ENCODE assay signal across 8 mouse cellular contexts in genomic region chr1:39535515-39536311, GRCm38 (mm10). TPM values are rescaled to one million over a fixed set of nuclear protein-coding genes. Genes with fewer than 3 reads are reported as not detected.
DNase-seq lines count a peak whose midpoint lies in the region; ATAC-seq lines count a peak whose summit lies in the region.

No protein-coding gene starts in this region.

- peaks cover 30% of the 10 kb centered on the region for H3K36me3 ChIP-seq in hindbrain, embryonic 12.5 days

- peak overlapping the region; percentile 97 for H3K9ac ChIP-seq in hindbrain, embryonic 12.5 days

- H3K27ac ChIP-seq in hindbrain, embryonic 12.5 days: peak overlapping the region; percentile 85

- H3K9me3 ChIP-seq in hindbrain, embryonic 12.5 days (replicated peaks): peaks cover 8% of the 10 kb centered on the region; the same call in 1 of the 2 replicates

- H3K4me1 ChIP-seq in hindbrain, embryonic 12.5 days: peaks cover 19% of the 10 kb centered on the region

- peak overlapping the region; percentile 82 for H3K4me3 ChIP-seq in hindbrain, embryonic 12.5 days

- peak; percentile 92 for ATAC-seq in hindbrain, embryonic 12.5 days (ENCODE audit: low FRiP score)

- peak; percentile 100 for DNase-seq in NIH3T3 (ENCODE audit: low read depth)
- DNase-seq in cerebellum, postnatal 10 days: peak; percentile 99
- DNase-seq in frontal cortex, postnatal 10 days (ENCODE audit: low spot score in 2 of 2): peak; percentile 95 to 98
- peak; percentile 98 to 99 for DNase-seq in layer of hippocampus, postnatal 14 days (ENCODE audit: low spot score in 2 of 2)
- DNase-seq in lung, postnatal 14 days: peak; percentile 97
- peak; percentile 97 for DNase-seq in retina, adult 2 months (ENCODE audit: low read depth, low spot score)
- DNase-seq in thymus, postnatal 36 days: peak; percentile 97 to 98

- no peaks in the 10 kb centered on the region for H3K27me3 ChIP-seq in hindbrain, embryonic 12.5 days

- H3K4me2 ChIP-seq in hindbrain, embryonic 12.5 days (replicated peaks): peak overlapping the region; percentile 92

- under 1% methylated on average over 97 of the region's 100 CpGs for WGBS in hindbrain, embryonic 12.5 days

RNA-seq across cellular contexts. Expression of gene Cnot11, which starts 0.9 kb away (rescaled TPM):
- polyA plus RNA-seq in hindbrain, embryonic 12.5 days (2016; fragmentation: Nextera tagmentation; extraction: Ambion mirVana): 28.7 and 29.1 TPM in 2 replicates
- 10 to 100 TPM; 22.1 to 24.9 TPM for total RNA-seq in layer of hippocampus, postnatal 14 days (2021)

RNA-seq across cellular contexts. Expression of gene Rnf149, which starts 41.5 kb away (rescaled TPM):
- 37.7 and 39.0 TPM in 2 replicates for polyA plus RNA-seq in hindbrain, embryonic 12.5 days (2016; fragmentation: Nextera tagmentation; extraction: Ambion mirVana)
- 10 to 100 TPM; 28.1 to 31.0 TPM for total RNA-seq in layer of hippocampus, postnatal 14 days (2021)

RNA-seq across cellular contexts. Expression of gene Tbc1d8, which starts 57.2 kb away (rescaled TPM):
- 8.6 and 10.2 TPM in 2 replicates for polyA plus RNA-seq in hindbrain, embryonic 12.5 days (2016; fragmentation: Nextera tagmentation; extraction: Ambion mirVana)
- total RNA-seq in layer of hippocampus, postnatal 14 days (2021): 10 to 100 TPM; 13.2 TPM

Comparison
In these comparisons a context has a peak if more than half of its experiments do, and no peak if none do; other contexts are left out.
1. Peak in every context shown above with its lines: DNase-seq, ATAC-seq, H3K4me3 ChIP-seq and H3K27ac ChIP-seq.